Mouse (Mus musculus): Measurements from ENCODE around the gene Olfr1280. TPM values are rescaled to one million over a fixed set of nuclear protein-coding genes. Genes with fewer than 3 reads are reported as not detected.
"Not testable (repeated sequence)": the region's sequence is repeated elsewhere in the genome, so short reads cannot be mapped to it uniquely, and the experiment has no call there.

Gene Olfr1280
- not detected in 2 replicates for polyA plus RNA-seq (2016; fragmentation: Nextera tagmentation; extraction: Ambion mirVana)

- H3K27me3 ChIP-seq = no peaks in the 10 kb centered on the region
- H3K9ac ChIP-seq = no peak within 1 kb of the TSS
- no peak within 1 kb of the TSS for H3K27ac ChIP-seq
- H3K4me3 ChIP-seq = no peak within 1 kb of the TSS
- ATAC-seq (ENCODE audit: insufficient number of reproducible peaks, insufficient read depth, low FRiP score, low TSS enrichment) = no peak
- H3K4me2 ChIP-seq (replicated peaks) = no peak within 1 kb of the TSS
- no peaks in the 10 kb centered on the region for H3K9me3 ChIP-seq
- no peaks in the 10 kb centered on the region for H3K36me3 ChIP-seq
- no peaks in the 10 kb centered on the region for H3K4me1 ChIP-seq
These were observed at the start of gene Olfr1280 for GRCm38 (mm10) chr2:111313717-111314116. Gene Olfr1280, plus strand, starts transcription at chr2:111314017.

- no peak within 1 kb of the TSS for H3K9ac ChIP-seq
- H3K4me2 ChIP-seq (replicated peaks) = no peak within 1 kb of the TSS
- H3K36me3 ChIP-seq = no peaks in the 10 kb centered on the region
- no peak within 1 kb of the TSS for H3K4me3 ChIP-seq
- no peak for ATAC-seq (ENCODE audit: insufficient number of reproducible peaks, insufficient read depth, low FRiP score, low TSS enrichment)
- H3K27ac ChIP-seq = no peak within 1 kb of the TSS
- WGBS = 80% methylated on average over 2 of the region's 2 CpGs
- no peaks in the 10 kb centered on the region for H3K9me3 ChIP-seq
- H3K27me3 ChIP-seq = no peaks in the 10 kb centered on the region
- H3K4me1 ChIP-seq = no peaks in the 10 kb centered on the region
These were observed 39.8 kb upstream of the Olfr1280 start, which contains the start of gene Olfr1277 for GRCm38 (mm10) chr2:111274006-111274405. Gene Olfr1277, minus strand, starts transcription at chr2:111274106.

- no peaks in the 10 kb centered on the region for H3K36me3 ChIP-seq
- no peak for ATAC-seq (ENCODE audit: insufficient number of reproducible peaks, insufficient read depth, low FRiP score, low TSS enrichment)
- H3K27me3 ChIP-seq = no peaks in the 10 kb centered on the region
These were observed 24.0 kb upstream of the Olfr1280 start, which contains the start of gene Olfr1278 for GRCm38 (mm10) chr2:111289836-111290235. Gene Olfr1278, plus strand, starts transcription at chr2:111290136.

GRCm38 (mm10) chr2:111298541-111298940 lies 15.3 kb upstream of the Olfr1280 start:
- Histone ChIP-seq H3K4me2 (replicated peaks) (no peak overlapping the region), H3K27me3 (no peaks in the 10 kb centered on the region)

More at GRCm38 (mm10) chr2:111289836-111290235, 24.0 kb upstream of the Olfr1280 start, which contains the start of gene Olfr1278:
- Histone ChIP-seq H3K4me3 (no peak within 1 kb of the TSS), H3K27ac (no peak within 1 kb of the TSS), H3K4me1 (no peaks in the 10 kb centered on the region), H3K9me3 (no peaks in the 10 kb centered on the region), H3K4me2 (replicated peaks) (no peak within 1 kb of the TSS), H3K9ac (no peak within 1 kb of the TSS)

GRCm38 (mm10) chr2:111300374-111300773 lies 13.4 kb upstream of the Olfr1280 start, which contains the start of gene Olfr1279:
Gene Olfr1279, plus strand, starts transcription at chr2:111300635.
- no peak within 1 kb of the TSS for H3K27ac ChIP-seq
- H3K4me3 ChIP-seq = no peak within 1 kb of the TSS
- H3K9me3 ChIP-seq = no peaks in the 10 kb centered on the region
- H3K4me2 ChIP-seq (replicated peaks) = no peak within 1 kb of the TSS
- H3K9ac ChIP-seq = no peak within 1 kb of the TSS
- no peaks in the 10 kb centered on the region for H3K36me3 ChIP-seq
- no peak for ATAC-seq (ENCODE audit: insufficient number of reproducible peaks, insufficient read depth, low FRiP score, low TSS enrichment)
- no peaks in the 10 kb centered on the region for H3K4me1 ChIP-seq
- H3K27me3 ChIP-seq = no peaks in the 10 kb centered on the region

More at GRCm38 (mm10) chr2:111298541-111298940, 15.3 kb upstream of the Olfr1280 start:
- H3K4me3 ChIP-seq = no peak overlapping the region
- ATAC-seq (ENCODE audit: insufficient number of reproducible peaks, insufficient read depth, low FRiP score, low TSS enrichment) = no peak
- no peak overlapping the region for H3K9ac ChIP-seq
- no peaks in the 10 kb centered on the region for H3K36me3 ChIP-seq
- H3K27ac ChIP-seq = no peak overlapping the region
- no peaks in the 10 kb centered on the region for H3K4me1 ChIP-seq
- no peaks in the 10 kb centered on the region for H3K9me3 ChIP-seq

- Histone ChIP-seq H3K4me2 (replicated peaks) (no peak within 1 kb of the TSS), H3K9ac (no peak within 1 kb of the TSS), H3K27me3 (no peaks in the 10 kb centered on the region), H3K9me3 (no peaks in the 10 kb centered on the region), H3K4me1 (no peaks in the 10 kb centered on the region), H3K36me3 (no peaks in the 10 kb centered on the region), H3K27ac (no peak within 1 kb of the TSS), H3K4me3 (no peak within 1 kb of the TSS)
- no peak for ATAC-seq (ENCODE audit: insufficient number of reproducible peaks, insufficient read depth, low FRiP score, low TSS enrichment)
- WGBS = 78% methylated on average over 2 of the region's 2 CpGs
These were observed 12.4 kb downstream of the Olfr1280 start, which contains the start of gene Olfr1281 for GRCm38 (mm10) chr2:111326220-111326619. Gene Olfr1281, plus strand, starts transcription at chr2:111326520.

- H3K9me3 ChIP-seq; H3K4me3 ChIP-seq; H3K27ac ChIP-seq; H3K4me1 ChIP-seq; ATAC-seq (ENCODE audit: insufficient number of reproducible peaks, insufficient read depth, low FRiP score, low TSS enrichment); H3K36me3 ChIP-seq; H3K4me2 ChIP-seq (replicated peaks); H3K9ac ChIP-seq; H3K27me3 ChIP-seq: not testable (repeated sequence)
- WGBS = 87% methylated on average over 5 of the region's 5 CpGs
These were observed 19.9 kb downstream of the Olfr1280 start for GRCm38 (mm10) chr2:111333721-111334120.

GRCm38 (mm10) chr2:111335976-111336375 lies 22.2 kb downstream of the Olfr1280 start, which contains the start of gene Olfr1282:
Gene Olfr1282, minus strand, starts transcription at chr2:111336076.
- H3K9ac ChIP-seq = no peak within 1 kb of the TSS
- no peak for ATAC-seq (ENCODE audit: insufficient number of reproducible peaks, insufficient read depth, low FRiP score, low TSS enrichment)
- H3K36me3 ChIP-seq = no peaks in the 10 kb centered on the region
- no peaks in the 10 kb centered on the region for H3K9me3 ChIP-seq
- no peak within 1 kb of the TSS for H3K4me2 ChIP-seq (replicated peaks)
- H3K27ac ChIP-seq = no peak within 1 kb of the TSS
- no peaks in the 10 kb centered on the region for H3K27me3 ChIP-seq
- no peaks in the 10 kb centered on the region for H3K4me1 ChIP-seq
- 74% methylated on average over 2 of the region's 2 CpGs for WGBS
- no peak within 1 kb of the TSS for H3K4me3 ChIP-seq

GRCm38 (mm10) chr2:111366490-111366889 lies 52.7 kb downstream of the Olfr1280 start, which contains the start of gene Olfr1283:
Gene Olfr1283, plus strand, starts transcription at chr2:111366790.
- Histone ChIP-seq H3K4me1 (no peaks in the 10 kb centered on the region), H3K4me2 (replicated peaks) (no peak within 1 kb of the TSS), H3K9ac (no peak within 1 kb of the TSS), H3K27me3 (no peaks in the 10 kb centered on the region), H3K27ac (no peak within 1 kb of the TSS), H3K9me3 (no peaks in the 10 kb centered on the region), H3K36me3 (no peaks in the 10 kb centered on the region), H3K4me3 (no peak within 1 kb of the TSS)
- 72% methylated on average over 2 of the region's 2 CpGs for WGBS
- ATAC-seq (ENCODE audit: insufficient number of reproducible peaks, insufficient read depth, low FRiP score, low TSS enrichment) = no peak

- no peak within 1 kb of the TSS for H3K27ac ChIP-seq
- no peaks in the 10 kb centered on the region for H3K9me3 ChIP-seq
- no peaks in the 10 kb centered on the region for H3K27me3 ChIP-seq
- no peak for ATAC-seq (ENCODE audit: insufficient number of reproducible peaks, insufficient read depth, low FRiP score, low TSS enrichment)
- no peak within 1 kb of the TSS for H3K4me3 ChIP-seq
- no peak within 1 kb of the TSS for H3K4me2 ChIP-seq (replicated peaks)
- WGBS = 84% methylated on average over 1 of the region's 1 CpGs
- no peaks in the 10 kb centered on the region for H3K4me1 ChIP-seq
- no peak within 1 kb of the TSS for H3K9ac ChIP-seq
- H3K36me3 ChIP-seq = no peaks in the 10 kb centered on the region
These were observed 61.4 kb downstream of the Olfr1280 start, which contains the start of gene Olfr1284 for GRCm38 (mm10) chr2:111375222-111375621. Gene Olfr1284, plus strand, starts transcription at chr2:111375522.
